Mouse (Mus musculus): Measurements from ENCODE around the gene Gp1ba.

Gene Gp1ba

DNA sequence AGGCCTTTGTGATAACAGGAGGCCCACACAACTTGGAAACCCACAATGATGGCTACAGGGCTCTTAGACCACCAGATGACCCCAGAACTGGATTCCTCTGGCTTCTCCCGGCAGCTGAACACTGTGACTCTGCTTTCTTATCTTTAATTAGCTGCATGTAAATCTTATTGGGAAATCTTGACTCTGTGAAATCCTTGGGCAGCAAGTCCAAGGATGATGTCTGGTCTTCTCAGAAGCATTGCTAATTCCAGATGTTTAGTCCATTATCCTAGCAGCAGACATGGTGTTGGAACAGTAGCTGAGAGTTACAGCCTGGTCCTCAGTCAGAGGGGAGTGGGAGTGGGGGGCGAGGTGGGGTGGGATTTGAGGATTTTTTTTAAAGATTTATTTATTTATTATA is 10.5 kb upstream of the Gp1ba start:
- DNase-seq (ENCODE audit: low read depth, low spot score) = no peak

GRCm38 (mm10) chr11:70629557-70629956 is 9.4 kb upstream of the Gp1ba start:
- DNase-seq (ENCODE audit: low read depth, low spot score) = peak; percentile 49

DNA sequence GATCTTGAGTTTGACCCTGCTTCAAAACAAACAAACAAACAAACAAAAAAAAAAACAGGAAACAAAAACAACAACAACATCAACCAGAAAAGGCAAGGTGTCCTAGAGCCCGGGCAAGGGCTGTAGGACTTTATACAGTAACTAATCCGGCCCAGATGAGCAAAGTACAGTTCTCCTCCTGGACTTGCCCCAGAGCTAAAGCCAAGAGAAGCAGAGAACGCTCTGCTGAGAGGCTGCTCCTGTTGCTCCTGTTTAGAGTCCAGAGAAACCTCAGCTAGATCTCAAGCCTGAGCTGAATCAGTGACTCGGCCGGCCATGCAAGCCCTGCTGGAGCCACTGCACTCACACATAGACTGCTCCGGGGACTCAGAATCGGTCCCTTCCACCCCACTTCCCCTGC is 8.8 kb upstream of the Gp1ba start:
- DNase-seq (ENCODE audit: low read depth, low spot score) = no peak

GRCm38 (mm10) chr11:70635601-70636000 is 3.3 kb upstream of the Gp1ba start:
- DNase-seq (ENCODE audit: low read depth, low spot score) = no peak

DNA sequence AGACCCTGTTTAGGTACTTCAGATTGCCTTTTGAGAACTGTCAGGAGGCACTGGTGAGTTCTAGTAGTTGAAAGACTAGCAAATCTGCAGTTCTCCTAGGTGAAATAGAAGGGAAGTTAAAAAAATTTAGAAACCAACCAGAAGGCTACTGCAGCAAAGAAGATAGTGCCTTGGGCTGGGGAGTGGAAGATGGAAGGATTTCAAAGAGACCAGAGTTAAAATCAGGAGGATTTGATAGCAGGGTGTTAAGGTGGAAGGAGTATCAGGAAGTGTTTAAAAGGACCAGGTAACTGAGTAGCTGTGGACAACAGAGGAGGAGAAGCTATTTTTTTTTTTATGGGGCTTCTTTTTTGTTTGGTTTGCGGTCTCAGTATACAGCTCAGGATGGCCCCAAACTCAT is 1.2 kb upstream of the Gp1ba start:
- no peak for DNase-seq (ENCODE audit: low read depth, low spot score)

- no peak for DNase-seq (ENCODE audit: low read depth, low spot score)
Measured at GRCm38 (mm10) chr11:70638293-70638692, 629 bp upstream of the Gp1ba start.

GRCm38 (mm10) chr11:70639976-70640375 is 1.1 kb downstream of the Gp1ba start:
- DNase-seq (ENCODE audit: low read depth, low spot score) = no peak

- DNase-seq (ENCODE audit: low read depth, low spot score) = no peak
Measured at GRCm38 (mm10) chr11:70641241-70641640, 2.3 kb downstream of the Gp1ba start.

DNA sequence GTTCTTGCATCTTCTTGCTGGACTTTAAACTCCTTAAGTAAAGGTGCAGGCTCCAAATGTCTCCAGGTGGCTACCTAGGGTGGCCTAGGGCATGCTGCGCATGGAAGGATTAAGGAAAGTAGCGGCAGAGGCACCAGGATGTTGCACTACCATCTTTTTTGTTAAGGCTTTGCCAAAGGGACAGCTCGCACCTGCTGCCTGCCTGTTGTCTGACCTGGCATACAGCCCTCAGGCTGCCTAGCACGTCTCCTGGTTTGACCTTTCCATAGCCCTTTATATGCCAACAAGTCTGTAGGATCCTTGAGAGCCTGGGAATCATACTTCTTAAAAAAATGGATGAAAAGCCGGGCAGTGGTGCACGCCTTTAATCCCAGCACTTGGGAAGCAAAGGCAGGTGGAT is 4.1 kb downstream of the Gp1ba start:
- DNase-seq (ENCODE audit: low read depth, low spot score) = no peak

GRCm38 (mm10) chr11:70644564-70645103 is 5.7 kb downstream of the Gp1ba start:
- no peak for DNase-seq (ENCODE audit: low read depth, low spot score)

GRCm38 (mm10) chr11:70645461-70646258 is 6.7 kb downstream of the Gp1ba start:
- no peak for DNase-seq (ENCODE audit: low read depth, low spot score)

DNA sequence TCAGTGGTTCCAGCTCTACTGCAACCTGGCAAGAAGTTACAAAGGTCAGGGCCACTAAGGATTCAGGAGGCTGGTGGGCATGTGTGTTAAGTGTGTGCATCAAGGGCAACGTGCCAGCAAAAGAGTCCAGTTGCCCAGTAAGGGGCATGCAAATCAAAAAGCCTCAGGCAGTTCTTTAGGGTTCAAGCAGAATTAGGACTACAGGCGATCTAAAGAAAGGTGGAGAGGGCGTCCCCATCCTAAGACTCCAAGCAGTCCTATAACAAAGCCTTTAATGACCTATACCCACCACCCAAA is 7.3 kb downstream of the Gp1ba start:
- no peak for DNase-seq (ENCODE audit: low read depth, low spot score)

GRCm38 (mm10) chr11:70646691-70647650 is 8.0 kb downstream of the Gp1ba start, which contains the start of the genes Rnf167 and Slc25a11:
Gene Rnf167, plus strand, starts transcription at chr11:70647235.
Gene Slc25a11, minus strand, starts transcription at chr11:70647479.
- DNase-seq (ENCODE audit: low read depth, low spot score) = peak; percentile 99

DNA sequence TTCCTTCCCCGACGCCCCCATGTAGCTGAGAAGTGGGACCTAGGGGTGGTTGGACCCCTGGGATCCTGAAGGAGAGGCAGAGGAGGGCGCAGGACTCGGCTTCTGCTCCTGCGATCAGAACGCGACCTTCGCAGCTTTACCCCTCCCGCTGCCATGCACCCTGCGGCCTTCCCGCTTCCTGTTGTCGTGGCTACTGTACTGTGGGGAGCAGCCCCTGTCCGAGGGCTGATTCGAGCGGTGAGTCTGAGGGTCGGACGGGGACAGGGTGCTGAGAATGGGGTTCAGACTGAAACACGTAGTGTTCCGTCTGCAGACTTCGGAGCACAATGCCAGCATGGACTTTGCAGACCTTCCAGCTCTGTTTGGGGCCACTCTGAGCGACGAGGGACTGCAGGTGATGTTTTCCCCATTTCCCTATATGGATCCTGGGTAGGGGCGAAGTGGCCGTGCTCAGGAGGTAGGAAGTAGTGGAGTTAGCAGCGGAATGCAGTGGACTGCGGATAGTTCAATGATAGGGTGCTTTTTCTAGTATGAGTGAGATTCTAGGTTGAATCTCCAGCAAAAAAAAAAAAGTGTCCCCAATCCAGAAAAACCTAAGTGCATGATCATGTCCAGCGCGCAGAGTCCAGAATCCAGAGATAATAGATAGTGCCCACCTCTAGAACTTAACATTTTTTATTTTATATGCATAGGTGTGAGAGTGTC is 8.9 kb downstream of the Gp1ba start:
- peak; percentile 66 for DNase-seq (ENCODE audit: low read depth, low spot score)

DNA sequence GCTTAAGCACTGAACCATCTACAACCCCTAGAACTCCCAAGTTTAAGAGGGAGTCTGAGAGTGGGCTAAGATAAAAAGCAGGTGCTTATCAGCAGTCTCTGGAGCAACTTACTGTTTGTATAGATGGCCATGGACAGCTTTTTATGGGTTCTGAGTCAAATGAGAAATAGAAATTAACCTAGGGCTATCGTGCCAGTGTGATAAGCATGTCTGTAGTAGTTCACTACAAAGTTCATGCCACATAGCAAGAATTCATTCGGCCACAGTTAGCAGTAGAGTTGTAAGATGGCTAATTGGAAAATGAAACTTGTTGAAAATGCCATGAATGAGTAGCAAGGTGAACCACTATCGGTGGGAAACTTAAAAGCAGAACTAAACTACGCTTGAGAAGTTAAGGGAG is 9.6 kb downstream of the Gp1ba start:
- no peak for DNase-seq (ENCODE audit: low read depth, low spot score)

DNA sequence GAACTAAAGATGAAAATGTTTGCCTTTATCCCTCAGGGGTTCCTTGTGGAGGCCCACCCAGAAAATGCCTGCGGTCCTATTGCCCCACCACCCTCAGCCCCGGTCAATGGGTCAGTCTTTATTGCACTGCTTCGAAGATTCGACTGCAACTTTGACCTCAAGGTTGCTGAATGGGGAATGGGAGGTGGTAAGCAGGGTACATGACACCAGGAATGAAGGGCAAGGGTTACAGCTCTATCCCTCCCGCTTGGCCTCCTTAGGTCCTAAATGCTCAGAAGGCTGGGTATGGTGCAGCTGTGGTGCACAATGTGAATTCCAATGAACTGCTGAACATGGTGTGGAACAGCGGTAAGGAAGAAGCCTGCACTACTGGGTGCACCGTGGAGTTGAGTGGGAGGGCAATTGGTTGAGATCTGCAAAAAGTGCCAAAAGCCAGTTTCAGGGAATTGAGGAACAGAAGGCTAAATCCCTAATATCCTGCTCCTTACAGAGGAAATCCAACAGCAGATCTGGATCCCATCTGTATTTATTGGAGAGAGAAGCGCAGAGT is 10.3 kb downstream of the Gp1ba start:
- no peak for DNase-seq (ENCODE audit: low read depth, low spot score)

DNA sequence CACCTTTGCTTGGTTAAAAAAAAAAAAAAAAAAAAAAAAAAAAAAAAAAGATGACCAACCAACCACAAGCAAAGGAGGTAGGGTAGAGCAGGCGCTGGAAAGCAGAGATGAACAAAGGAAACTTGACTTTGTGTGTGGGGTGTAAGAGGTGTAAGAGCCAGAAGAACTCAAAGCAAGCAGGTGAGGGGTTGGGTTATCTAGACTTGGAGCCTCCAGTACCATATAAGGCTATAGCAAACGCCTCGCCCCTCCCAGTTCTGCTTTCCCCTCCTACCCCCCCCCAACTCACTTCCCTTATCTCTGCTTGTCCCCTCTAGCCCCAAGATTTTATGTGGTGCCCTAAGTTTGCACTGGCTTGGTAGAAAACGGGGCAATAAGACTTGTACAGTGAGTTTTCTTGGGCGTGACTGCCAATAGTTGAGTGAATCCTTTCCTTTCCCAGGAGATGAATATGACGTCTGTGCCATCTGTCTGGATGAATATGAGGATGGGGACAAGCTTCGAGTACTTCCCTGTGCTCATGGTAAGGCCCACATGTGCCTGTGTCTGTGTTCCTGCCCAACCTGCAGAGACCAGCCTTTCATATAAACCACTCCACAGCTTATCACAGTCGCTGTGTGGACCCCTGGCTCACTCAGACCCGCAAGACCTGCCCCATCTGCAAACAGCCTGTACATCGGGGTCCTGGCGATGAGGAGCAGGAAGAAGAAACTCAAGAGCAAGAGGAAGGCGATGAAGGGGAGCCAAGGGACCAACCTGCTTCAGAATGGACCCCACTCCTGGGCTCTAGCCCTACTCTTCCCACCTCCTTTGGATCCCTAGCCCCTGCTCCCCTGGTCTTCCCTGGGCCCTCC is 11.6 kb downstream of the Gp1ba start:
- DNase-seq (ENCODE audit: low read depth, low spot score) = peak; percentile 78

DNA sequence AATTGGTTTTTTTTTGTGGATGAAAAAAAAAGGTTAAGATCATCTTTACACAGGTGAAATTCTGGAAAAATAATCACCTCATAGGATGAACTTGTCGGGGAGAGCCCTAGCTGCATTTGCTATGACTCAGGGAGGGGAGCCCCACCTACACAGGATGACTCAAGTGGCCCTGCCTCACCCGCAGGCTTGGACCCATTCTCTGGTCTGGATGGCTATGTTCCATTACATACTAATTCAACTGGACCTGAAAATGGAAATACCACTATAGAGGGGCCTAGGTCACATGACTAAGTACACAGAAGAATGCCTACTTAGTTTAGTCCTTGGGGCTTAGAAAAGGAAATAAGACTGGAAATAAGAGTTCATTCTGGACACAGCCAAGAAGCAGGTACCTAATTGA is 12.5 kb downstream of the Gp1ba start:
- DNase-seq (ENCODE audit: low read depth, low spot score) = no peak

DNA sequence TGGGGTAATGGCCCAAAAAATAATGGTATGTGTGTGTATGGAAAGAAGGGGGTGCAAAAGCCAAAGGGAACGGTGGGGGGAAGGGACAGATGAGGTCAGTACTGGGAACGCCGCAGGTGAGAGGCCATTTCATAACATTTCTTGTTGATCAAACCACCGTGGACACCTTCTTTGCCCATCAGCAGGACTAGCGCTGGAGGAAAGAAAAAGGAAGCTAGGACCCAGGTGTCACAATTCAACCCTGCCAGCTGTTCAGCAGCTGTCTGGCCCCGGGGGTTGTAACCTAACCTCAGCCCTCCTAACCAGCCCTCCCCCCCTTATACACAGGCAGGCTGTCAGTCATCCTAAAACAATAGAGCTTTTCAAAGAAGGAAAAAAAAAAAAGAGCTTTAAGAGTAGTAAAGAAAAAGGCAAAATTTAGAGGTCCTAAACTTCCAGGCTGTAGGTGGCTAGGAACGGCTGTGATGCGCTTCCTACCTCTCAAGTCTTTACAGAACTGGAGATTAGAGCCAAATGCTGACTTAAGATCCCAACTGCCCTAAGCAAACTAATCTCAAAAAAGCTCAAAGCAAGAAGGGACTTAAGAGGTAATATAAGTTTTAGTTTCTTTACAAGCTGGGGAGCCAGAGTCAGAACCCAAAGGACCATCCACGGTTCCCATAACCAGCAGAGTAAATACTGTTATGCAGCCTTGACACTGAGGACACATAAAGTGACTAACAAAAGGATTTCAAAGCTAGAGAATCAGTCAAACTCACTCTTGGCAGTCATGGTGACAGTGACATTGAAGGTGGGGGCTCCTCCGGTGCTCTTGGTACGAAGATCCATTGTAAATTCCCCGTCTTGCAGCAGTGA is 13.3 kb downstream of the Gp1ba start:
- no peak for DNase-seq (ENCODE audit: low read depth, low spot score)

Data from R1 (cell line).